Mouse (Mus musculus) kidney, embryonic 14.5 days (tissue): ENCODE measurements around the gene Phf20. TPM values are rescaled to one million over a fixed set of nuclear protein-coding genes. Genes with fewer than 3 reads are reported as not detected.

Experiments used
- ATAC-seq: fragments of 200-750 bp; cut with Nextera tagmentation; 2 replicates; pipeline ENCODE4 v1.8.0; 2017; ENCODE audit warnings: moderate number of reproducible peaks, mild to moderate bottlenecking, moderate TSS enrichment, moderate library complexity; ENCODE audit not compliant: low FRiP score, low TSS enrichment
- H3K27ac ChIP-seq: fragments of 300-500 bp; sonication (generic); 2 replicates; pipeline ENCODE4 v1.5.1; 2014; ENCODE audit warnings: low read depth, mild to moderate bottlenecking, low read length, moderate library complexity, mixed read lengths
- H3K27me3 ChIP-seq: fragments of 300-500 bp; sonication (generic); 2 replicates; pipeline ENCODE4 v1.6.1; 2014; ENCODE audit warnings: mild to moderate bottlenecking, low read length; ENCODE audit not compliant: control insufficient read depth, insufficient read depth
- H3K36me3 ChIP-seq: fragments of 300-500 bp; sonication (generic); 2 replicates; pipeline ENCODE4 v1.6.1; 2014; ENCODE audit warnings: low read length, mixed read lengths; ENCODE audit not compliant: control insufficient read depth, insufficient read depth
- H3K4me1 ChIP-seq: fragments of 300-500 bp; sonication (generic); 2 replicates; pipeline ENCODE4 v1.6.1; 2014; ENCODE audit warnings: low read length, mixed read lengths; ENCODE audit not compliant: control insufficient read depth, insufficient read depth
- H3K4me2 ChIP-seq: fragments of 300-500 bp; sonication (generic); replicated peaks from 2 replicates; pipeline ENCODE4 v1.6.1; 2014; ENCODE audit warnings: low read depth, mild to moderate bottlenecking, low read length
- H3K4me3 ChIP-seq: fragments of 300-500 bp; sonication (generic); 2 replicates; pipeline ENCODE4 v1.5.1; 2014; ENCODE audit warnings: mild to moderate bottlenecking, low read length
- H3K9ac ChIP-seq: fragments of 300-500 bp; sonication (generic); 2 replicates; pipeline ENCODE4 v1.6.1; 2014; ENCODE audit warnings: low read depth, mild to moderate bottlenecking, low read length, moderate library complexity
- H3K9me3 ChIP-seq: fragments of 300-500 bp; sonication (generic); 2 replicates; pipeline ENCODE4 v1.6.1; 2016; ENCODE audit warnings: low read length; ENCODE audit not compliant: control insufficient read depth
- WGBS: fragments of 180-500 bp; shearing (Covaris S2); extraction: QIAGEN DNeasy Blood & Tissue Kit; methylation state at CpG from one replicate; pipeline ENCODE4 v1.1.7; 2014; 5-methylcytosine and 5-hydroxymethylcytosine counted together
- polyA plus RNA-seq: library from polyadenylated mRNA; unstranded; fragments of >200 nt; fragmentation: Nextera tagmentation; extraction: Ambion mirVana; gene quantifications from 2 replicates; pipeline ENCODE4 v1.2.1, GENCODE M21; 2014

Gene Phf20
- polyA plus RNA-seq, 1 experiment from 2014 or later, result 71.7 TPM

DNA sequence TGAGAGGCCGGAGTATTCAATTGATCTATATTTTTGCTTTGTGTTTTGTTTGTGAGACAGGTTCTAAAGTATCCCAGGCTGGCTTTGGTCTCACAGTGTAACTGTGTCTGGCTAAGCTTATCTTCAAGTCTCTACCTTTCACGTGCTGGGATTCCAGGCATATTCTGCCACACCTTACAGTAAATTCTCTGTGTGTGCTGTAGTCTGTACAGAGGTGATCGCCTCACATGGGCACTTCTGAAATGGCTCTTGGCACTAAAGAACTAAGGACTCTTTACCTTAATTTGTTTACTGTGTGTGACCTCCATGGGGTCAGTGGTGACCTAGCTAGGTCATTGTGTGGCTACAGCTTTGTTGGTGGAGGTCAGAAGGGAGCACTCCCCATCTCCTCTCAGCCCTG lies 99.9 kb downstream of the Phf20 start:
- Histone ChIP-seq H3K27me3 (no peaks in the 10 kb centered on the region), H3K4me3 (no peak overlapping the region), H3K4me2 (no peak overlapping the region), H3K36me3 (peaks cover 66% of the 10 kb centered on the region), H3K9me3 (no peaks in the 10 kb centered on the region), H3K27ac (no peak overlapping the region), H3K9ac (no peak overlapping the region), H3K4me1 (no peaks in the 10 kb centered on the region; the same call in 1 of the 2 replicates)
- WGBS, result 89% methylated on average over 3 of the region's 3 CpGs
- no peak for ATAC-seq

DNA sequence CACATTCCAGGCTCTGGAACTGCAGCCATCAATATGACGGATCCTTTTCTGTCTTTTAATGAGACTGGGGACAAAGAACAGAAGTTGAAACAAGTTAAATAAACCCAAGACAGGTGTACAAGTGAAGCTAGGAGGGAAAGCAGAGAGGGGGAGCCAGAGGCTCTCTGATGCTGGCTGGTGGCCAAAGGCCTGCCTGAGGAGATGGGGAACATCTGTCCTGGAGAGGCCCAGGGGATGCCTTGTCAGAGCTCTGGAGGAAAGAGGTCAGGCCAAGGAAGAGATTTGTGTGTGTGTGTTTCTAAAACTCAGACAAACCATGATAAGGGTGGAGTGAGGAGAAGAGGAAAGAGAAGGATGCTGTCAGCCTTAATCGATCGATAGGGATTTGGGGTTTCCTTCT lies 101.4 kb downstream of the Phf20 start:
- no peak overlapping the region for H3K4me2 ChIP-seq
- no peak overlapping the region for H3K27ac ChIP-seq
- WGBS, result 63% methylated on average over 3 of the region's 3 CpGs
- no peaks in the 10 kb centered on the region for H3K27me3 ChIP-seq
- H3K9ac ChIP-seq, result no peak overlapping the region
- H3K9me3 ChIP-seq, result no peaks in the 10 kb centered on the region
- H3K4me3 ChIP-seq, result no peak overlapping the region
- H3K36me3 ChIP-seq, result peaks cover 77% of the 10 kb centered on the region
- peak; percentile 83 for ATAC-seq
- no peaks in the 10 kb centered on the region; the same call in 1 of the 2 replicates for H3K4me1 ChIP-seq

DNA sequence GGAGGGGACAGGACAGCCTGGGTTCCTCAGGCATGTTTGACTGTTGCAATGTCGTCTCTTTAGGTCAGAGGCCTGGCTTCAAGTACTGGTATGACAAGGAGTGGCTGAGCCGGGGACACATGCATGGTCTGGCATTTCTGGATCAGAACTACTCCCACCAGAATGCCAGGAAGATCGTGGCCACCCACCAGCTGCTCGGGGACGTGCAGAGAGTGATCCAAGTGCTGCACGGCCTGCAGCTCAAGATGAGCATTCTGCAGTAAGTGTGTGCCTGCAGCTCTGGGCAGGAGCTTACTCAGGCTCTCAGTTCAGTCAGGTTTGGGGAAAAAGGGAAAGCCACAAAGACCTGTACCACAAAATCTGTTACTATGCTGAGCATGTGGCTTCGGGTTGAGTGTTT lies 102.2 kb downstream of the Phf20 start:
- H3K4me3 ChIP-seq, result no peak overlapping the region
- no peak overlapping the region for H3K9ac ChIP-seq
- no peaks in the 10 kb centered on the region for H3K9me3 ChIP-seq
- H3K36me3 ChIP-seq, result peaks cover 76% of the 10 kb centered on the region
- WGBS, result 80% methylated on average over 7 of the region's 7 CpGs
- ATAC-seq, result no peak
- no peak overlapping the region for H3K27ac ChIP-seq
- no peaks in the 10 kb centered on the region for H3K27me3 ChIP-seq
- H3K4me2 ChIP-seq, result no peak overlapping the region
- H3K4me1 ChIP-seq, result no peaks in the 10 kb centered on the region; the same call in 1 of the 2 replicates

DNA sequence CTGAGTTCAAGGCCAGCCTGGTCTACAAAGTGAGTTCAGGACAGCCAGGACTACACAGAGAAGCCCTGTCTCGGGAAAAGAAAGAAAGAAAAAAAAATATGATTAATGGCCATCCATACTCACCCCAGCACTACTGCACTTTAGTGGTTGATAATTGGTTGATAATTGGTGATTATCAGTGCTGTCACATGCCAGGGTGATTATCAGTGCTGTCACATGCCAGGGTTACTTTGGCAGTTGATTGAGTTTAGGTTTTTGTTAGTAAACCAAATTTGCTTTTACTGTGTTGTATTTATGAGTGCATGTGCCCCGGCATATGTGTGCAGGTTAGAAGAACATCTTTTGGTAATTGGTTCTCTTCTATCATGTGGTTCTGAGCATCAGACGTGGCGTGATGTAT lies 105.8 kb downstream of the Phf20 start:
- peaks cover 69% of the 10 kb centered on the region for H3K36me3 ChIP-seq
- H3K9ac ChIP-seq, result no peak overlapping the region
- 87% methylated on average over 4 of the region's 4 CpGs for WGBS
- no peak overlapping the region for H3K4me3 ChIP-seq
- ATAC-seq, result no peak
- no peaks in the 10 kb centered on the region for H3K27me3 ChIP-seq
- no peak overlapping the region for H3K4me2 ChIP-seq
- no peaks in the 10 kb centered on the region; the same call in 1 of the 2 replicates for H3K4me1 ChIP-seq
- no peaks in the 10 kb centered on the region for H3K9me3 ChIP-seq
- H3K27ac ChIP-seq, result no peak overlapping the region

DNA sequence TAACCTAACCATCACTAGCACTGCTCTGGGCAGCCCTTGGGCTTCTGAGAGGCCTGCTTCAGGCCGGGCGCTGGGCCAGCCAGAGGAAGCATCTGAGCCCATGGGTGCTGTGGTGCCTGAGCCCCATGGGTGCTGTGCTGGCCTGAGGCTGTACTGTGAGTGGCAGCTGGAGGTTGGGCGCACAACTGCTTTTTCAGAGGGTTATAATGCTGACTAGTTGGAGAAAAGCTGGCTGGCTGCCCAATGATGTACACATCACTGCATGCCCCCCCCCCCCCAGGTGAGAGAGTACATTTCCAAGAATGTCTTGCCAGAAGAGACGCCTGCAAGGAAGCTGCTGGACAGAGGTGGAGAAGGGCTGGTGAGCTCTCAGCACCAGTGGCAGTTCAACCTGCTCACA lies 108.1 kb downstream of the Phf20 start:
- Histone ChIP-seq H3K4me3 (no peak overlapping the region), H3K36me3 (peaks cover 56% of the 10 kb centered on the region), H3K4me2 (no peak overlapping the region), H3K27ac (no peak overlapping the region), H3K4me1 (no peaks in the 10 kb centered on the region), H3K9ac (no peak overlapping the region), H3K27me3 (no peaks in the 10 kb centered on the region), H3K9me3 (no peaks in the 10 kb centered on the region)
- no peak for ATAC-seq
- 95% methylated on average over 4 of the region's 4 CpGs for WGBS

DNA sequence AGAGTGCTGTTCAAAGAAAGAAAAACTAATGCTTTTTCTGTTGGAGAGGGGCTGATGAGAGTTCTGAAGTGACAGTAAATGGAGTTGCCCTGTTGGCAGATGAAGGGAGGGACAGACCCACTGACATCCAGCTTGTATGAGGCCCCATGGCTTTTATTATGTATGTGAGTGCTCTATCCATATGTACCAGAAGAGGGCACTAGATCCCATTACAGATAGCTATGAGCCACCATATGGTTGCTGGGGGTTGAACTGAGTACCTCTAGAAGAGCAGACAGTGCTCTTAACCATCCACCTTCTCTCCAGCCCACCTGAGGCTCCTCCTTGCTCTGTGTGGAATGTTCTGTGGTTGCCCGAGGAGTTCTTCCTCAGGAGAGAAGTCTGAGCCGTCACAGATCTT lies 109.6 kb downstream of the Phf20 start:
- ATAC-seq, result 0 out of 2 replicates have a peak, but pooled peaks have one; percentile 32
- peaks cover 51% of the 10 kb centered on the region for H3K36me3 ChIP-seq

DNA sequence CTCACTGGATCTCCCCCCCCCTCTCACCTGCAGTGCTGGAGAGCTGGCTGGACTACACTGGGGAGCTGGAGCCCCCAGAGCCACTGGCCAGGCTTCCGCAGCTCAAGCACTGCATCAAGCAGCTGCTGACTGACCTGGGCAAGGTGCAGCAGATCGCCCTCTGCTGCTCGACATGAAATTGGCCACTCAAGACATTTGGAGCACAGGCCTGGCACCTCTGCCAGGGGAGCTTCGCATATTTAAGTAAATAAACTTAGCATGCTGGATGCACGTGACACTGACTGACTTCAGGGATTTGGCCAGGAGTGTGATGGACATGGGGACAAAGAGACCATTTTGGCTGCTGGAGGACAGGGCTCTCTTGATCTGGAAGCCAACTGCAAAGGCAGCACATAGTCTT lies 111.0 kb downstream of the Phf20 start:
- no peak for ATAC-seq
- Histone ChIP-seq H3K4me2 (no peak overlapping the region), H3K36me3 (peaks cover 37% of the 10 kb centered on the region), H3K4me3 (no peak overlapping the region), H3K27me3 (no peaks in the 10 kb centered on the region), H3K4me1 (no peaks in the 10 kb centered on the region), H3K9ac (no peak overlapping the region), H3K27ac (no peak overlapping the region), H3K9me3 (no peaks in the 10 kb centered on the region)
- 61% methylated on average over 5 of the region's 5 CpGs for WGBS

More for the DNA sequence above, 109.6 kb downstream of the Phf20 start:
- Histone ChIP-seq H3K9ac (no peak overlapping the region), H3K27ac (no peak overlapping the region), H3K4me1 (no peaks in the 10 kb centered on the region), H3K27me3 (no peaks in the 10 kb centered on the region), H3K9me3 (no peaks in the 10 kb centered on the region), H3K4me3 (no peak overlapping the region), H3K4me2 (no peak overlapping the region)
- WGBS, result 84% methylated on average over 2 of the region's 2 CpGs

DNA sequence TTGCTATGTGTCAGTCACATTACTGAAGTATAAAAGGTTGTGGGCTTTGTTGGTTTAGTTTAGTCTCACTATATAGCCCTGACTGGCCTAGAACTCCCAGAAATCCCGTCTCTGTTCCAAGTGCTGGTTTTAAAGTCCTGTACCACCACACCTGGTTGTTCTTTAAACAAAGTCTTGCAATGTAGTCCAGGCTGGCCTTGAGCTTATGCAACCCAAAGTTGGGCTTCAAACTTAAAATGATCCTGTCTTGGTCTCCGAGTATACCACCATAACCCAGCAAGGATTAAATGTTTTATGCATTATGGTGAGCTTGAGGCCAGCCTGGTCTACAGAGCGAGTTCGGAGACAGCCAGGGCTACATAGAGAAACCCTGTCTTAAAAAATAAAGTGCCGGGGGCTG lies 113.7 kb downstream of the Phf20 start:
- H3K4me3 ChIP-seq, result no peak overlapping the region
- no peaks in the 10 kb centered on the region; the same call in 1 of the 2 replicates for H3K4me1 ChIP-seq
- H3K4me2 ChIP-seq, result no peak overlapping the region
- no peak for ATAC-seq
- H3K27ac ChIP-seq, result no peak overlapping the region
- no peaks in the 10 kb centered on the region for H3K9me3 ChIP-seq
- no peaks in the 10 kb centered on the region for H3K27me3 ChIP-seq
- WGBS, result 96% methylated on average over 5 of the region's 5 CpGs
- no peak overlapping the region for H3K9ac ChIP-seq
- H3K36me3 ChIP-seq, result peaks cover 11% of the 10 kb centered on the region; the same call in 1 of the 2 replicates

DNA sequence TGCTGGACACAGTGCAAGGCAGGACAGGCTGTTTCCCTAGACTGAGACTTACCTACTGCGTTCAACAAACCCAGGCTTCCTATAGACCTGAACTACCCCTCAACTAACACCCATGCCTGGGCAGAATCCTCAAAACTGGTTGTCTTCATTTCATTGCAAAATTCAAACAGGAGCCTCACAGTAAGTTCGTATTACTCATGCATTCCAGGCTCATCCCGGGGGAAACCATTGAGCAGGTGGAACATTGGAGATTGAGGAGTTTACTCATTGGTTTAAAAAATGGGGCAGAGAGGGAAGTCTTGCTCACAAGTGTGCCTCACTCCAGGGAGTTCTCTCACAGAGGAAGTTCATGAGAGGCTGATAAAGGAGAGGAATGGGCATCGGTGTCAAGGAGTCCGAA lies 114.2 kb downstream of the Phf20 start:
- ATAC-seq, result no peak
- H3K9me3 ChIP-seq, result no peaks in the 10 kb centered on the region
- H3K27me3 ChIP-seq, result no peaks in the 10 kb centered on the region
- no peak overlapping the region for H3K9ac ChIP-seq
- no peaks in the 10 kb centered on the region; the same call in 1 of the 2 replicates for H3K4me1 ChIP-seq
- no peak overlapping the region for H3K4me3 ChIP-seq
- H3K27ac ChIP-seq, result no peak overlapping the region
- WGBS, result 95% methylated on average over 5 of the region's 5 CpGs
- peaks cover 7% of the 10 kb centered on the region; the same call in 1 of the 2 replicates for H3K36me3 ChIP-seq
- no peak overlapping the region for H3K4me2 ChIP-seq
